Mouse (Mus musculus) embryonic facial prominence, embryonic 14.5 days (tissue): ENCODE data around the gene RPS10-NUDT3. TPM values are rescaled to one million over a fixed set of nuclear protein-coding genes. Genes with fewer than 3 reads are reported as not detected.

Source experiments
- ATAC-seq: fragments of 200-750 bp; cut with Nextera tagmentation; 2 replicates; pipeline ENCODE4 v1.8.0; 2017; ENCODE audit warnings: low read depth, moderate number of reproducible peaks, moderate TSS enrichment
- DNase-seq: peaks from one replicate; pipeline ENCODE4 v3.0.0-alpha.2; 2015; ENCODE audit warnings: low spot score
- H3K27ac ChIP-seq: fragments of 300-500 bp; sonication (generic); replicated peaks from 2 replicates; pipeline ENCODE4 v1.5.1; 2014; ENCODE audit warnings: low read depth, mild to moderate bottlenecking, low read length, moderate library complexity
- H3K27me3 ChIP-seq: fragments of 300-500 bp; sonication (generic); replicated peaks from 2 replicates; pipeline ENCODE4 v1.6.1; 2014; ENCODE audit warnings: low read length; ENCODE audit not compliant: control insufficient read depth, insufficient read depth
- H3K36me3 ChIP-seq: fragments of 300-500 bp; sonication (generic); 2 replicates; pipeline ENCODE4 v1.6.1; 2014; ENCODE audit warnings: low read length, mixed read lengths; ENCODE audit not compliant: control insufficient read depth, insufficient read depth
- H3K4me1 ChIP-seq: fragments of 300-500 bp; sonication (generic); 2 replicates; pipeline ENCODE4 v1.6.1; 2014; ENCODE audit warnings: antibody characterized with exemption, low read length; ENCODE audit not compliant: control insufficient read depth, insufficient read depth
- H3K4me2 ChIP-seq: fragments of 300-500 bp; sonication (generic); 2 replicates; pipeline ENCODE4 v1.6.1; 2014; ENCODE audit warnings: low read depth, mild to moderate bottlenecking, low read length, moderate library complexity, mixed read lengths
- H3K4me3 ChIP-seq: fragments of 300-500 bp; sonication (generic); 2 replicates; pipeline ENCODE4 v1.5.1; 2014; ENCODE audit warnings: low read depth, mild to moderate bottlenecking, low read length
- H3K9ac ChIP-seq: fragments of 300-500 bp; sonication (generic); 2 replicates; pipeline ENCODE4 v1.6.1; 2014; ENCODE audit warnings: low read depth, mild to moderate bottlenecking, low read length, moderate library complexity, mixed read lengths
- H3K9me3 ChIP-seq: fragments of 300-500 bp; sonication (generic); 2 replicates; pipeline ENCODE4 v1.6.1; 2016; ENCODE audit warnings: low read length; ENCODE audit not compliant: control insufficient read depth
- WGBS: fragments of 180-500 bp; shearing (Covaris S2); extraction: QIAGEN DNeasy Blood & Tissue Kit; methylation state at CpG from one replicate; pipeline ENCODE4 v1.1.7; 2014; 5-methylcytosine and 5-hydroxymethylcytosine counted together
- polyA plus RNA-seq: library from polyadenylated mRNA; unstranded; fragments of >200 nt; fragmentation: Nextera tagmentation; extraction: Ambion mirVana; gene quantifications from 2 replicates; pipeline ENCODE4 v1.2.1, GENCODE M21; 2014

Gene RPS10-NUDT3
- polyA plus RNA-seq, 1 experiment from 2014 or later: not detected

GRCm38 (mm10) chr17:27623360-27624326 lies 11.4 kb downstream of the RPS10-NUDT3 start, which contains the start of gene Nudt3:
Gene Nudt3 (minus strand): TSS chr17:27623495.
- H3K4me3 ChIP-seq: peak within 1 kb of the TSS; percentile 98
- peaks cover 6% of the 10 kb centered on the region; the same call in 1 of the 2 replicates for H3K36me3 ChIP-seq
- ATAC-seq (peak; percentile 93), DNase-seq (peak; percentile 95)
- H3K9ac ChIP-seq: peak within 1 kb of the TSS; percentile 99
- peak within 1 kb of the TSS; percentile 69 for H3K4me2 ChIP-seq
- H3K9me3 ChIP-seq: no peaks in the 10 kb centered on the region
- WGBS: 21% methylated on average over 31 of the region's 91 CpGs
- H3K4me1 ChIP-seq: peaks cover 17% of the 10 kb centered on the region
- no peaks in the 10 kb centered on the region for H3K27me3 ChIP-seq
- H3K27ac ChIP-seq: peak within 1 kb of the TSS; percentile 94

- H3K27ac ChIP-seq: peak overlapping the region; percentile 94
- H3K9me3 ChIP-seq: 0 out of 2 replicates have a peak, but pooled peaks cover under 1% of the 10 kb centered on the region
- H3K4me2 ChIP-seq: peak overlapping the region; percentile 69
- DNase-seq (peak; percentile 62), ATAC-seq (peak; percentile 54)
- peak overlapping the region; percentile 99 for H3K9ac ChIP-seq
- no peaks in the 10 kb centered on the region for H3K27me3 ChIP-seq
- peak overlapping the region; percentile 98 for H3K4me3 ChIP-seq
- H3K4me1 ChIP-seq: peaks cover 17% of the 10 kb centered on the region
- H3K36me3 ChIP-seq: peaks cover 10% of the 10 kb centered on the region; the same call in 1 of the 2 replicates
- 0% methylated on average over 17 of the region's 80 CpGs for WGBS
These were observed 12.2 kb downstream of the RPS10-NUDT3 start for GRCm38 (mm10) chr17:27622611-27623359.

DNA sequence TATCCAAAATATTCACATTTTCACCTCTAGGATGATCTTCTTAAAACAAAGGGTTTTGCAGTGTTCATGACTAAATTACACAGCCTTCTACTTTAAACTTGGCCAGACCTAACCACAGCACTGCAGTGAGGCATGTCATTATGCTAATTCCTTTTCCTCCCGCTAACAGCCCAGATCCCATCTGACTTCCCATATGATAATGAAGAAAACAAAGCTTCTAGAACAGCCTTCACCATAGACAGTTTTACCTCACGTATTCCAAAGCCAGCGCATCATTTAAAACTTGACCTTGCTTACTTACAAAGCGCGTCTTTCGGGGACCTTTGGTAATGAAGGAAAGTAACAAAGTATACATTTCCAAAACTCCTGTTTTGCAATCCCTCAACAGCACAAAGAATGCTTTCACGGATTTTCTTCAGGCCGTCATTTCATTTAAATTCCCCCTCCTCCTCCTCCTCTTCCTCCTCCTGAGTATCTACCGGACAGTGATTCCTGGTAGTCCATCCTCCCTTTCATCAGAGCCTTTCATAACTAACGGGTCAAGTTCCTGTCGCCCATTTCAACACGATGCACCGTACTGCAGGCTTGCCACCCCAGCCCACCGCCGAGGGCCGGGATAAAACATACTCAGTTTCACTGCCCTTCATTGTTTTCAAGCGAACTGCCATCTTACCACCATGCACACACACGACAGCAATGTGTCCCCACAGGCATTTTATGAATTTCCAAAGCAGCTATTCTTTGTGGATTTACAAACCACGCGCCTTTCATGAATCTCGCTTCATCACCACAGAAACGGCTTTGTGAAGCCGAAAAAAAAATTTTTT lies 13.1 kb downstream of the RPS10-NUDT3 start:
- DNase-seq: peak; percentile 65

DNA sequence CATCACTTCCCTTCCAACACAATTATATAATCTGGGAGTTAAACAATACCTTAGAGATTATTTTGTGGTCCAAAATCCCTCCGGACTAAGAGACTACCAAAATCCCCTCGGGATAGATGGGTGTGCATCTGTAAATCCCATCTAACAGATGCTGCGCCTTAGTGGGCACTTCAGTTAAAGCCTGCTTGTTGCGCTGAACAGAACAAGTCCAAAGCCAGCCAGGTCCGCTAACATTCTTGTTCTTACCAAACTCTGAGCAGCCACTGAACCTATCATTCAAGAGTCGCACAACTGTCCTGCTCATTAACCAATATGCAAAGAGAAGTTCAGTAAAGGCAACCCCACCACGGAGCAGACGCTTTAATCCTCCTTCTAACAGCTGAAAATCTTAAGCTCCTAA lies 13.9 kb downstream of the RPS10-NUDT3 start:
- H3K27me3 ChIP-seq: no peaks in the 10 kb centered on the region
- ATAC-seq: no peak
- DNase-seq: peak; percentile 52
- peaks cover 24% of the 10 kb centered on the region; the same call in 1 of the 2 replicates for H3K36me3 ChIP-seq
- WGBS: 33% methylated on average over 8 of the region's 8 CpGs
- H3K9me3 ChIP-seq: 0 out of 2 replicates have a peak, but pooled peaks cover 5% of the 10 kb centered on the region
- peaks cover 17% of the 10 kb centered on the region for H3K4me1 ChIP-seq
- H3K4me2 ChIP-seq: peak overlapping the region; percentile 69
- peak overlapping the region; percentile 94; the same call in 1 of the 2 replicates for H3K27ac ChIP-seq
- H3K9ac ChIP-seq: peak overlapping the region; percentile 99
- peak overlapping the region; percentile 98 for H3K4me3 ChIP-seq

More for the DNA sequence above, 13.1 kb downstream of the RPS10-NUDT3 start:
- Histone ChIP-seq H3K9ac (peak overlapping the region; percentile 99), H3K4me1 (peaks cover 17% of the 10 kb centered on the region), H3K27ac (peak overlapping the region; percentile 94), H3K4me3 (peak overlapping the region; percentile 98), H3K27me3 (no peaks in the 10 kb centered on the region), H3K36me3 (peaks cover 19% of the 10 kb centered on the region; the same call in 1 of the 2 replicates), H3K4me2 (peak overlapping the region; percentile 69), H3K9me3 (0 out of 2 replicates have a peak, but pooled peaks cover 5% of the 10 kb centered on the region)
- no peak for ATAC-seq
- WGBS: 1% methylated on average over 23 of the region's 23 CpGs

DNA sequence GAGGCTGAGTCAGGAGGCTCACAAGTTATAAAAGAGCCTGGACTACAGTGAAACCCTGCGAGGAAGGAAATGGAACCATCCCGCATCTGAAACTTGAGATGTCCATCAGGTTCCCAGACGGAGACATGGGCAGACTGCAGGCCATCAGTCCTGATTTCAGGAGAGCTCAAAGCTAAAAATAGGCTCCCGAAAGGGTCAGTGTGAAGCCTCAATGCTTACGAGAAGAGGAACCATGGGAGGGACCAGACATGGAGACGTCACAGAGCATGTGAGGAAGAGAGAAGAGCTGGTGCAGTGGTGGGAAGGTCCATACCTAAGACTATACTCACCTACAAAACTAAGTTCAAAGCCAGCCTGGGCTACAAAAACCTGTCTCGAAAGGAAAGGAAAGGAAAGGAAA lies 19.6 kb downstream of the RPS10-NUDT3 start:
- ATAC-seq: no peak
- DNase-seq: no peak
- H3K27ac ChIP-seq: no peak overlapping the region
- peaks cover under 1% of the 10 kb centered on the region for H3K4me1 ChIP-seq
- 70% methylated on average over 7 of the region's 7 CpGs for whole genome bisulfite sequencing
- no peak overlapping the region for H3K9ac ChIP-seq
- no peak overlapping the region for H3K4me3 ChIP-seq
- H3K36me3 ChIP-seq: peaks cover 24% of the 10 kb centered on the region; the same call in 1 of the 2 replicates
- H3K27me3 ChIP-seq: no peaks in the 10 kb centered on the region
- 0 out of 2 replicates have a peak, but pooled peaks cover 5% of the 10 kb centered on the region for H3K9me3 ChIP-seq
- H3K4me2 ChIP-seq: no peak overlapping the region

DNA sequence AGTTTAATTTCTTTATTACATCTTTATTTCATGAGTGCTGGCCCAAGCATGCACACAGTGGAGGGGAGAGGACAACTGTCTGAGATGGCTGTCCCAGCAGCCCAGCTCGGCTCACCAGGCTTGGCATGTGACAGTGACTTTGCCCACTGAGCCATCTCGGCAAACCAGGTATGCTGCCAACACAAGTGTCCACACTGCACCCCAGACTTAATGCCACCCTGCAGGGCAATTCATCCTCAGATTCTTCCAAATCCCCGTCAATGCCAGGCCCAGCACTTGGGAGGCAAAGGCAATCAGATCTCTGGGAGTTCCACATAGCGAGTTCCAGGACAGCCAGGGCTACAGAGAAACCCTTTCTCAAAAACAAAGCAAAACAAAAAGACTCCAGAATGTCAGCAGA lies 22.0 kb downstream of the RPS10-NUDT3 start:
- no peaks in the 10 kb centered on the region for H3K27me3 ChIP-seq
- no peak overlapping the region for H3K4me3 ChIP-seq
- 85% methylated on average over 4 of the region's 4 CpGs for WGBS
- H3K4me2 ChIP-seq: no peak overlapping the region
- H3K9ac ChIP-seq: no peak overlapping the region
- ATAC-seq (no peak), DNase-seq (no peak)
- H3K4me1 ChIP-seq: no peaks in the 10 kb centered on the region
- H3K27ac ChIP-seq: no peak overlapping the region
- 0 out of 2 replicates have a peak, but pooled peaks cover 5% of the 10 kb centered on the region for H3K9me3 ChIP-seq
- peaks cover 14% of the 10 kb centered on the region; the same call in 1 of the 2 replicates for H3K36me3 ChIP-seq

- Histone ChIP-seq H3K27ac (no peak overlapping the region), H3K4me1 (no peaks in the 10 kb centered on the region), H3K9me3 (no peaks in the 10 kb centered on the region), H3K27me3 (no peaks in the 10 kb centered on the region), H3K4me3 (no peak overlapping the region), H3K9ac (no peak overlapping the region), H3K36me3 (0 out of 2 replicates have a peak, but pooled peaks cover 6% of the 10 kb centered on the region), H3K4me2 (no peak overlapping the region)
- no peak for DNase-seq
- 79% methylated on average over 5 of the region's 5 CpGs for whole genome bisulfite sequencing
- no peak for ATAC-seq
These were observed 23.0 kb downstream of the RPS10-NUDT3 start for GRCm38 (mm10) chr17:27611994-27612393.
